Mouse (Mus musculus) G1E (cell line): ENCODE measurements around the gene Ccdc191.

Experiments
- CTCF ChIP-seq: IDR thresholded peaks from 2 replicates; pipeline ENCODE4 v1.5.1; 2012; ENCODE audit warnings: low read depth, low read length, inconsistent platforms, mixed read lengths
- GATA1 ChIP-seq: IDR thresholded peaks from 2 replicates; pipeline ENCODE4 v1.6.1; 2012; ENCODE audit warnings: borderline replicate concordance, low read length, inconsistent platforms, mixed read lengths

GRCm38 (mm10) chr16:43931502-43931901 is 41.9 kb downstream of the Ccdc191 start:
- no peak for TF ChIP-seq CTCF
- no peak for TF ChIP-seq GATA1
